24 mouse cellular contexts compared by ENCODE assay signal in genomic region chr11:98560942-98561341, GRCm38 (mm10). TPM values are rescaled to one million over a fixed set of nuclear protein-coding genes. Genes with fewer than 3 reads are reported as not detected.
DNase-seq lines count a peak whose midpoint lies in the region; ATAC-seq and TF ChIP-seq lines count a peak whose summit lies in the region.
"Had no signal": no experiment of that assay in that cellular context is flagged by ENCODE, and none has a peak within 500 bp of the region (broad histone marks: within the 10 kb centered on the region; RNA-seq: fewer than 3 reads in every experiment).

No protein-coding gene starts in this region.

- H3K27me3 ChIP-seq in heart, embryonic 14.5 days (ENCODE audit: control insufficient read depth, insufficient read depth, low read length) = no peaks in the 10 kb centered on the region
- no peaks in the 10 kb centered on the region for H3K27me3 ChIP-seq in small intestine, adult 2 months (ENCODE audit: control insufficient read depth, insufficient read depth, low read length)
- H3K27me3 ChIP-seq: midbrain, embryonic 15.5 days had no signal

- no peaks in the 10 kb centered on the region for H3K9me3 ChIP-seq in heart, embryonic 14.5 days (ENCODE audit: control insufficient read depth, low read length)
- H3K9me3 ChIP-seq: forebrain, embryonic 12.5 days; limb, embryonic 15.5 days; lung, embryonic 15.5 days; midbrain, embryonic 15.5 days had no signal

- H3K27ac ChIP-seq in heart, embryonic 14.5 days (replicated peaks in 1 of 2; ENCODE audit: control insufficient read depth in 1 of 2, insufficient read depth in 1 of 2, low read depth in 2 of 2, low read length in 2 of 2) = peak overlapping the region in 1 of 2 experiments; percentile 26; a peak in 1 of 4 replicates
- H3K27ac ChIP-seq in small intestine, adult 2 months (ENCODE audit: insufficient read depth, low read depth, low read length) = peak overlapping the region; percentile 76
- H3K27ac ChIP-seq: forebrain, embryonic 12.5 days; limb, embryonic 15.5 days; lung, embryonic 15.5 days; macrophage; midbrain, embryonic 15.5 days had no signal

- H3K4me1 ChIP-seq in heart, embryonic 14.5 days (ENCODE audit: control insufficient read depth in 2 of 2, insufficient read depth in 2 of 2, low read length in 2 of 2) = peaks cover 7 to 15% of the 10 kb centered on the region in 2 experiments; a peak in 3 of 4 replicates
- peaks cover 23% of the 10 kb centered on the region for H3K4me1 ChIP-seq in small intestine, adult 2 months (ENCODE audit: control insufficient read depth, insufficient read depth, insufficient read length, low read length)
- H3K4me1 ChIP-seq: forebrain, embryonic 12.5 days; limb, embryonic 15.5 days; lung, embryonic 15.5 days; midbrain, embryonic 15.5 days had no signal

- H3K9ac ChIP-seq in heart, embryonic 14.5 days (ENCODE audit: low read length) = no peak overlapping the region
- H3K9ac ChIP-seq: forebrain, embryonic 12.5 days; limb, embryonic 15.5 days; lung, embryonic 15.5 days; midbrain, embryonic 15.5 days had no signal

- no peak for TF ChIP-seq CTCF in small intestine, adult 2 months (IDR thresholded peaks at IDR 0.05; ENCODE audit: extremely low read depth, insufficient read length, insufficient replicate concordance, low read depth, low read length)

- ATAC-seq in heart, embryonic 14.5 days (ENCODE audit: insufficient number of reproducible peaks, insufficient read depth, low FRiP score, low read depth) = no peak
- ATAC-seq: hindbrain, embryonic 16.5 days; midbrain, embryonic 15.5 days had no signal

- no peak for TF ChIP-seq POLR2A in small intestine, adult 2 months (IDR thresholded peaks at IDR 0.05; ENCODE audit: low read depth, low read length)

- H3K36me3 ChIP-seq in heart, embryonic 14.5 days (ENCODE audit: control insufficient read depth, insufficient read depth, low read length) = no peaks in the 10 kb centered on the region
- H3K36me3 ChIP-seq in small intestine, adult 2 months (ENCODE audit: control insufficient read depth, insufficient read depth, low read length) = no peaks in the 10 kb centered on the region
- H3K36me3 ChIP-seq: forebrain, embryonic 12.5 days; limb, embryonic 15.5 days; lung, embryonic 15.5 days; midbrain, embryonic 15.5 days had no signal

- peak overlapping the region; percentile 4; the same call in 1 of the 2 replicates for H3K4me2 ChIP-seq in heart, embryonic 14.5 days (ENCODE audit: low read length)
- H3K4me2 ChIP-seq: forebrain, embryonic 12.5 days; limb, embryonic 15.5 days; lung, embryonic 15.5 days; midbrain, embryonic 15.5 days had no signal

- DNase-seq in embryo, embryonic 10 days (ENCODE audit: low spot score) = peak; percentile 34
- DNase-seq in embryo, embryonic 9.5 days (ENCODE audit: extremely low spot score) = no peak
- no peak for DNase-seq in heart, adult 8-10 months (ENCODE audit: low spot score)
- peak; percentile 50 for DNase-seq in embryo, embryonic 10.5 days (ENCODE audit: low spot score)
- no peak for DNase-seq in left cerebral cortex, adult 9 months (ENCODE audit: low spot score in 2 of 2)
- DNase-seq: B cell, adult 2 months; cerebellum, adult 2 months; gastrocnemius, postnatal 25 days; heart, postnatal 4 days; kidney, adult 8-10 months; kidney, postnatal 25 days; retina, postnatal 1 day; right cerebral cortex, postnatal 4 days; thymus, postnatal 4 days had no signal

- no peak overlapping the region for H3K4me3 ChIP-seq in heart, embryonic 14.5 days (ENCODE audit: control insufficient read depth in 1 of 2, insufficient read depth in 1 of 2, low read depth in 1 of 2, low read length in 2 of 2)
- H3K4me3 ChIP-seq in small intestine, adult 2 months (ENCODE audit: low read depth, low read length) = no peak overlapping the region
- H3K4me3 ChIP-seq: forebrain, embryonic 12.5 days; limb, embryonic 15.5 days; lung, embryonic 15.5 days; midbrain, embryonic 15.5 days had no signal

- 7% methylated on average over 7 of the region's 7 CpGs for WGBS in heart, embryonic 14.5 days
- WGBS in small intestine, adult 2 months = 18% methylated on average over 7 of the region's 7 CpGs

RNA-seq across cellular contexts. Expression of gene Zpbp2, which starts 10.0 kb away (rescaled TPM):
- polyA plus RNA-seq in heart, embryonic 14.5 days (2014; fragmentation: Nextera tagmentation; extraction: Ambion mirVana) = 0.16 and 0.47 TPM in 2 replicates
- total RNA-seq in heart, adult 8-10 months (2022) = not detected
- polyA plus RNA-seq in small intestine, adult 2 months (2012; rRNA removed) = not detected in 2 replicates
- total RNA-seq: gastrocnemius, postnatal 25 days; left cerebral cortex, postnatal 10 days had no signal
- polyA plus RNA-seq: forebrain, embryonic 12.5 days; macrophage had no signal

RNA-seq across cellular contexts. Expression of gene Ikzf3, which starts 15.1 kb away (rescaled TPM):
- 0.19 TPM in 1 of 2 replicates, not detected in the other for polyA plus RNA-seq in heart, embryonic 14.5 days (2014; fragmentation: Nextera tagmentation; extraction: Ambion mirVana)
- 1 to 10 TPM in 2 of 4 experiments, under 1 TPM in 2; 0.47 to 1.3 (median 0.86) TPM for total RNA-seq in heart, adult 8-10 months (2022)
- 6.6 and 9.7 TPM in 2 replicates for polyA plus RNA-seq in small intestine, adult 2 months (2012; rRNA removed)

RNA-seq across cellular contexts. Expression of gene Ormdl3, which starts 26.2 kb away (rescaled TPM):
- 9.4 and 11.3 TPM in 2 replicates for polyA plus RNA-seq in heart, embryonic 14.5 days (2014; fragmentation: Nextera tagmentation; extraction: Ambion mirVana)
- 10 to 100 TPM; 39.7 to 46.4 (median 43.1) TPM for total RNA-seq in heart, adult 8-10 months (2022)
- 46.3 and 105 TPM in 2 replicates for polyA plus RNA-seq in small intestine, adult 2 months (2012; rRNA removed)

RNA-seq across cellular contexts. Expression of gene Lrrc3c, which starts 37.1 kb away (rescaled TPM):
- not detected in 2 replicates for polyA plus RNA-seq in heart, embryonic 14.5 days (2014; fragmentation: Nextera tagmentation; extraction: Ambion mirVana)
- total RNA-seq in heart, adult 8-10 months (2022) = not detected
- not detected in 2 replicates for polyA plus RNA-seq in small intestine, adult 2 months (2012; rRNA removed)
- total RNA-seq: gastrocnemius, postnatal 25 days; heart, postnatal 4 days; left cerebral cortex, postnatal 10 days had no signal
- polyA plus RNA-seq: cerebellum, adult 2 months; forebrain, embryonic 12.5 days; hindbrain, embryonic 16.5 days; limb, embryonic 15.5 days; lung, embryonic 15.5 days; macrophage; midbrain, embryonic 15.5 days; testis, adult 2 months had no signal

Comparison
In these comparisons a context has a peak if more than half of its experiments do, and no peak if none do; other contexts are left out.
1. DNase-seq: peak in embryo, embryonic 10 days (single experiment) and embryo, embryonic 10.5 days (single experiment); none in embryo, embryonic 9.5 days (single experiment), heart, adult 8-10 months (single experiment) and left cerebral cortex, adult 9 months (0 of 2).